Mouse (Mus musculus): ENCODE data around the gene Rbbp6. TPM values are rescaled to one million over a fixed set of nuclear protein-coding genes. Genes with fewer than 3 reads are reported as not detected.

Rbbp6 gene
- polyA plus RNA-seq, 1 experiment from 2014 or later: 31.0 TPM

DNA sequence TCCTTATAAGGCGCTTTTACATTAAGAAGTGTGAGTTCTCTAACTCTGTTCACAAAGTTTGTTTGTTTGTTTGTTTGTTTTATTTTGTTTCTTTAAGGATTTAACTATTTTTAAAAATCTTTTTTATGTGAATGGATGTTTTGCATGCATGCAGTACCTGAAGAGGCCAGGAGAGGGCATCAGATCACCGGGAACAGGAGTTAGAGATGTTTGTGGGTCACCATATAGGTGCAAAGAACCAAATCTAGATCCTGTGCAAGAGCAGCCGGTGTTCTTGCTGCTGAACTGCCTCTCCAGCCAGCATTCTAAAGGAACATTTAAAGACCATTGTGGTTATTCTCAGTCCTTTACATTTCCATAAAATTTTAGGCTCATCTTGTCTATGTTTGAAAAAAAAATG, 52.1 kb downstream of the Rbbp6 start:
- 30% methylated on average over 3 of the region's 3 CpGs for WGBS

DNA sequence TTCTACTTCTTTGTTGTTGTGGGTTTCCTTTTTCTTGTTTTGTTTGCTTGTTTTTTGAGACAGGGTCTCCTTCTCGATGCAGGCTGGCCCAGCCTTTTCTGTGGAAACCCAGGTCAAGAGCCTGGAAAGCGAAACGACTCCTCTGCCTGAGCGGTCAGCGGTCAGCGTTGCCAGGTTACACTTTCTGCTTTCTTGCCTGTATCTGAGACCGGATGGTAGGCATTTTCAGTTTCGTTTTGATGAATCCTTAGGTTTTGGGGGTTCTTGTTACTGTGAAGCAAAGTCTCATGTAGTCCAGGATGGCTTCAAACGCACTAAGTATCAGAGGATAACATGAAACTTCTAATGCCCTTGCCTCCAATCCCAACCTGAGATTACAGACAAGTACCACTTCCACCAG, 59.6 kb downstream of the Rbbp6 start:
- DNase-seq (ENCODE audit: low spot score) (no peak), ATAC-seq (ENCODE audit: low read depth) (no peak)
- Histone ChIP-seq H3K9ac (ENCODE audit: low read depth, low read length) (no peak overlapping the region), H3K9me3 (ENCODE audit: control insufficient read depth, low read length) (no peaks in the 10 kb centered on the region), H3K27ac (replicated peaks; ENCODE audit: low read depth, low read length) (no peak overlapping the region), H3K4me2 (ENCODE audit: low read depth, low read length) (no peak overlapping the region), H3K27me3 (replicated peaks; ENCODE audit: control insufficient read depth, insufficient read depth, low read length) (no peaks in the 10 kb centered on the region), H3K4me1 (ENCODE audit: control insufficient read depth, insufficient read depth, low read length) (no peaks in the 10 kb centered on the region), H3K4me3 (ENCODE audit: low read depth, low read length) (no peak overlapping the region), H3K36me3 (ENCODE audit: control insufficient read depth, insufficient read depth, low read length) (no peaks in the 10 kb centered on the region)
- WGBS: 71% methylated on average over 9 of the region's 9 CpGs

More for the DNA sequence above, 52.1 kb downstream of the Rbbp6 start:
- ATAC-seq (ENCODE audit: low read depth) (no peak), DNase-seq (ENCODE audit: low spot score) (no peak)
- H3K9ac ChIP-seq (ENCODE audit: low read depth, low read length): no peak overlapping the region
- H3K27ac ChIP-seq (replicated peaks; ENCODE audit: low read depth, low read length): no peak overlapping the region
- H3K4me3 ChIP-seq (ENCODE audit: low read depth, low read length): no peak overlapping the region
- H3K9me3 ChIP-seq (ENCODE audit: control insufficient read depth, low read length): no peaks in the 10 kb centered on the region
- no peaks in the 10 kb centered on the region for H3K27me3 ChIP-seq (replicated peaks; ENCODE audit: control insufficient read depth, insufficient read depth, low read length)
- no peak overlapping the region for H3K4me2 ChIP-seq (ENCODE audit: low read depth, low read length)
- no peaks in the 10 kb centered on the region for H3K4me1 ChIP-seq (ENCODE audit: control insufficient read depth, insufficient read depth, low read length)
- H3K36me3 ChIP-seq (ENCODE audit: control insufficient read depth, insufficient read depth, low read length): no peaks in the 10 kb centered on the region

DNA sequence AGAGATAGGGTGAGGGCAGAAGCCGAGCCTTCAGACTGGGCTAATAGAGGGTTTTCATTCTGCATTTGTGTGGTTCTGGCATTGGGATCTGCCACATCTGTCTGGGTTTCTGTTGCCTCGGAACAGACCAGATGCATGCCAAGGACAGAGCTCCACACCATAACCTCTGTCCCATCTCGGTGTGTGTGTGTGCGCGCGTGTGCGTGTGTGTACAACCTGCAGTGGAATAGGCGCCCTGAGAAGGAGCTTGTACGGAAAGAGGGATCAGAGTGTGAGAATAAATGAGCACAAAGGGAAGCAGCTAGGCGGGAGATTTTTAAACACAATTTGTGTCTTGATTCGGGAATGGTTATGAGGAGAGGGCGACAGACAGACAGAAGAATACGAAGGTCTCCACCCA, 64.8 kb downstream of the Rbbp6 start:
- peak overlapping the region; percentile 71 for H3K4me2 ChIP-seq (ENCODE audit: low read depth, low read length)
- peak overlapping the region; percentile 54; the same call in 1 of the 2 replicates for H3K9ac ChIP-seq (ENCODE audit: low read depth, low read length)
- H3K27me3 ChIP-seq (replicated peaks; ENCODE audit: control insufficient read depth, insufficient read depth, low read length): no peaks in the 10 kb centered on the region
- H3K4me1 ChIP-seq (ENCODE audit: control insufficient read depth, insufficient read depth, low read length): peaks cover 5% of the 10 kb centered on the region; the same call in 1 of the 2 replicates
- no peaks in the 10 kb centered on the region for H3K9me3 ChIP-seq (ENCODE audit: control insufficient read depth, low read length)
- DNase-seq (ENCODE audit: low spot score) (no peak), ATAC-seq (ENCODE audit: low read depth) (peak; percentile 23; the same call in 1 of the 2 replicates)
- WGBS: 19% methylated on average over 13 of the region's 13 CpGs
- no peaks in the 10 kb centered on the region for H3K36me3 ChIP-seq (ENCODE audit: control insufficient read depth, insufficient read depth, low read length)
- peak overlapping the region; percentile 40 for H3K4me3 ChIP-seq (ENCODE audit: low read depth, low read length)
- H3K27ac ChIP-seq (replicated peaks; ENCODE audit: low read depth, low read length): no peak overlapping the region; the same call in 1 of the 2 replicates

DNA sequence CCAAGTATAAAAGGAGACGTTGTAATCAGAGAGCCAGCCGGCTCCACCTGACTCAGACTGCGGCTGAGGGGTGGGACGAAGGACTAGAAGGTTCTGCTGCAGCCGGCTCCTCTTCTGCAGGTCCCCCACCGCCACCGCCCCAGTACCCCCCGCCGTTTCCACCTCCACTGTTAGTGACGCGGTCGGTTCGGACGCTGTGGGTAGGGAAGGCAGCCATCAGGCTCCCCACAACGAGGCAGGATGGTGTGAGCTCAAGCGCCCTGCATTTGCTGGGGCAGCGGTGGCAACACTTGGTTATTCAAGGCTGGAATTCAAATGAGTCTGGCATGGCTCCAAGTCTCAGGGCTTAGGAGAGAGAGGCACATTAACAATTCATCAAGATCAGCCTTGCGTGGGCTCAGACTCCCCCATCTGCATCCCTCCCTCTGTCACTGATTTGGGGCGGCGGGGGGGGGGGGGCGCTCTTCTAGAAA, 65.3 kb downstream of the Rbbp6 start:
- H3K36me3 ChIP-seq (ENCODE audit: control insufficient read depth, insufficient read depth, low read length): no peaks in the 10 kb centered on the region
- H3K4me2 ChIP-seq (ENCODE audit: low read depth, low read length): peak overlapping the region; percentile 71
- DNase-seq (ENCODE audit: low spot score) (peak; percentile 94), ATAC-seq (ENCODE audit: low read depth) (peak; percentile 83)
- peaks cover 5% of the 10 kb centered on the region; the same call in 1 of the 2 replicates for H3K4me1 ChIP-seq (ENCODE audit: control insufficient read depth, insufficient read depth, low read length)
- no peaks in the 10 kb centered on the region for H3K9me3 ChIP-seq (ENCODE audit: control insufficient read depth, low read length)
- WGBS: 0% methylated on average over 19 of the region's 21 CpGs
- H3K4me3 ChIP-seq (ENCODE audit: low read depth, low read length): peak overlapping the region; percentile 40
- H3K27ac ChIP-seq (replicated peaks; ENCODE audit: low read depth, low read length): no peak overlapping the region; the same call in 1 of the 2 replicates
- no peaks in the 10 kb centered on the region for H3K27me3 ChIP-seq (replicated peaks; ENCODE audit: control insufficient read depth, insufficient read depth, low read length)
- peak overlapping the region; percentile 54 for H3K9ac ChIP-seq (ENCODE audit: low read depth, low read length)

DNA sequence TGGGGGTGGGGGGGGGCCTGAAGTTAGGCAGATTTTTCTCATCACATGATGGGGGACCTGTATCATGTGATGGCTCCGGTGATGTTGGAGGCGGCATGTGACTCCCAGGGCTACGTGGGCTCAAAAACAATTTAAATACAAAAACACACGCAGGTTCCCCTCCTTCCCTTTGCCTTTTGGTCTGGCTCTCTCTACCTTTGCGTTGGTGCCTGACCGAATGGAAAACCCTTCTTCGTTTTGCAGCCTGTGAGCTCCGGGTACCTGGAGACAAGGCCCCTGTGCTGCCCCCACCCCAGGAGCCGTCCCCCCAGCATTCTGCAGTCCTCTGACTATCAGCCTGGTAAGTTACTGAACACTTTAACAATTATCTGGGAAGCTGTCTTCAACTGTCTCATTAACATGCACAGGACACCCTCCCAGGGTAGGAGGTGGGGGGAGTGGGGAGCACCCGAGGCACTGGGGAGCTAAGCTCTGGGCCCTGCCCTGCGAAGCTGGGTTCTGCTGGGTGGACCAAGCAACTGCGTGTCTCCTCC, 65.8 kb downstream of the Rbbp6 start:
- H3K9me3 ChIP-seq (ENCODE audit: control insufficient read depth, low read length): no peaks in the 10 kb centered on the region
- peak overlapping the region; percentile 54 for H3K9ac ChIP-seq (ENCODE audit: low read depth, low read length)
- WGBS: 4% methylated on average over 12 of the region's 12 CpGs
- no peak overlapping the region; the same call in 1 of the 2 replicates for H3K27ac ChIP-seq (replicated peaks; ENCODE audit: low read depth, low read length)
- H3K4me2 ChIP-seq (ENCODE audit: low read depth, low read length): peak overlapping the region; percentile 71
- H3K4me3 ChIP-seq (ENCODE audit: low read depth, low read length): peak overlapping the region; percentile 40
- ATAC-seq (ENCODE audit: low read depth) (peak; percentile 42), DNase-seq (ENCODE audit: low spot score) (no peak)
- H3K36me3 ChIP-seq (ENCODE audit: control insufficient read depth, insufficient read depth, low read length): no peaks in the 10 kb centered on the region
- H3K27me3 ChIP-seq (replicated peaks; ENCODE audit: control insufficient read depth, insufficient read depth, low read length): no peaks in the 10 kb centered on the region
- peaks cover 5% of the 10 kb centered on the region; the same call in 1 of the 2 replicates for H3K4me1 ChIP-seq (ENCODE audit: control insufficient read depth, insufficient read depth, low read length)

DNA sequence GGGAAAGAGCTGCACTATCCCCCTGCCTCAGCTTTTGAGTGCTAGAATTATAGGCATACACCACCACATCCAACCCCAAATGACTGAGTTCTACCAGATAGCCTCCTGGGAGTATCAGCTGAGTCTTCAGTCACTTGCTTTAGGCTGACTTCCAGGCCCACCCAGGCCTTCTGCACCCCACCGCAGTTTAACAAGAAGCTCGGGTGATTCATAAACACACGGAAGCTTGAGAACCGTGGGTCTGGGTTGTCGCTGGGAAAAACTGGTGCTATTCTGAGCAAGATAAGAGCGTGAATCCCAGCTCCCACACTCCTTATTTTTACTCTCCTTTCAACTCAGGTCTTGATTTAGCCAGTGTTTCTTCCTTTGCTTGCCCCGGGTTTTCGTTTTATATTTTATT, 69.8 kb downstream of the Rbbp6 start:
- WGBS: 73% methylated on average over 8 of the region's 8 CpGs
- Histone ChIP-seq H3K4me2 (ENCODE audit: low read depth, low read length) (no peak overlapping the region), H3K36me3 (ENCODE audit: control insufficient read depth, insufficient read depth, low read length) (no peaks in the 10 kb centered on the region), H3K9me3 (ENCODE audit: control insufficient read depth, low read length) (no peaks in the 10 kb centered on the region; the same call in 1 of the 2 replicates), H3K4me3 (ENCODE audit: low read depth, low read length) (no peak overlapping the region), H3K9ac (ENCODE audit: low read depth, low read length) (no peak overlapping the region), H3K4me1 (ENCODE audit: control insufficient read depth, insufficient read depth, low read length) (peaks cover 5% of the 10 kb centered on the region; the same call in 1 of the 2 replicates), H3K27ac (replicated peaks; ENCODE audit: low read depth, low read length) (no peak overlapping the region), H3K27me3 (replicated peaks; ENCODE audit: control insufficient read depth, insufficient read depth, low read length) (no peaks in the 10 kb centered on the region)
- ATAC-seq (ENCODE audit: low read depth): no peak
- no peak for DNase-seq (ENCODE audit: low spot score)

GRCm38 (mm10) chr7:123039302-123039701, 73.8 kb downstream of the Rbbp6 start:
- no peak for ATAC-seq (ENCODE audit: low read depth)

DNA sequence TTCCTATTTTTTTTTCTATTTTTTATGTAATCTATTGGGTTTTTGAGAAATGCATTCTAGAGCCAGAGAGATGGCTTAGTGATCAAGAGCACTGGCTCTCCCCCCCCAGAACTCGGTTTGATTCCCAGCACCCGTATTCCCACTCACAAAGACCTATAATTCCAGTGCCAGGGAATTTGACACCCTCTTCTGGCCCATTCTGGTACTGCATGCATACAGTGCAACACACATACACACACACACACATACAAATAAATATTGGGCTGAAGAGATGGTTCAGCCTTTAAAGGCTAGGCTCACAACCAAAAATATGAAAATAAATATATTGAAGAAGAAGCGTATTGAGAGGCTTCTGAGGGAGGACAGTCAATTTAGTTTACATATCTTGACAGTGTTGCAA, 79.7 kb downstream of the Rbbp6 start:
- no peaks in the 10 kb centered on the region for H3K27me3 ChIP-seq (replicated peaks; ENCODE audit: control insufficient read depth, insufficient read depth, low read length)
- H3K4me2 ChIP-seq (ENCODE audit: low read depth, low read length): no peak overlapping the region

More at GRCm38 (mm10) chr7:123039302-123039701, 73.8 kb downstream of the Rbbp6 start:
- Histone ChIP-seq H3K4me1 (ENCODE audit: control insufficient read depth, insufficient read depth, low read length) (no peaks in the 10 kb centered on the region), H3K9me3 (ENCODE audit: control insufficient read depth, low read length) (no peaks in the 10 kb centered on the region; the same call in 1 of the 2 replicates), H3K27ac (replicated peaks; ENCODE audit: low read depth, low read length) (no peak overlapping the region), H3K9ac (ENCODE audit: low read depth, low read length) (no peak overlapping the region), H3K27me3 (replicated peaks; ENCODE audit: control insufficient read depth, insufficient read depth, low read length) (no peaks in the 10 kb centered on the region), H3K4me3 (ENCODE audit: low read depth, low read length) (no peak overlapping the region), H3K36me3 (ENCODE audit: control insufficient read depth, insufficient read depth, low read length) (no peaks in the 10 kb centered on the region), H3K4me2 (ENCODE audit: low read depth, low read length) (no peak overlapping the region)
- no peak for DNase-seq (ENCODE audit: low spot score)

More for the DNA sequence above, 79.7 kb downstream of the Rbbp6 start:
- no peak for ATAC-seq (ENCODE audit: low read depth)
- H3K27ac ChIP-seq (replicated peaks; ENCODE audit: low read depth, low read length): no peak overlapping the region
- H3K9ac ChIP-seq (ENCODE audit: low read depth, low read length): no peak overlapping the region
- H3K4me1 ChIP-seq (ENCODE audit: control insufficient read depth, insufficient read depth, low read length): no peaks in the 10 kb centered on the region
- 95% methylated on average over 3 of the region's 3 CpGs for WGBS
- no peak for DNase-seq (ENCODE audit: low spot score)
- H3K9me3 ChIP-seq (ENCODE audit: control insufficient read depth, low read length): no peaks in the 10 kb centered on the region
- H3K36me3 ChIP-seq (ENCODE audit: control insufficient read depth, insufficient read depth, low read length): no peaks in the 10 kb centered on the region
- H3K4me3 ChIP-seq (ENCODE audit: low read depth, low read length): no peak overlapping the region
